In the genomic region with DNA sequence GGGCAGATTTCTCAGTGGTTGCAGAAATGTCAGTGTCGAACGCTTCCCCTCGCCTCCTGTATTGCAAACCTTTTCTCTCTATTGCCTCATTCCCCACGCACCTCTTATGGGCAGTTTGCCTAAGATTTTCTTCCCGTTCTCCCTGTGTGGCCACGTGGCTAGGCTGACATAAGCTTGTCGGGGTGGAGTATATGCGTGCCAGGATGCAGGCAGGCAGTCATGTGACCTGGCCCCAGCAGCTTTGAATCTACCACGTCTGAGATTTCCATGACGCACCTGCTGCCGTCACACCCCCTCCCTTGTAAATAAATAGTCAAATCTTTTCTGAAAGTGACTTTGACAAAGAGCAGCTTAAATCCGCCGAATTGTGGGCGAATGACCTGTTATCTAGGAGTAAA, we compare ENCODE assay signal across 8 mouse cellular contexts.
DNase-seq lines count a peak whose midpoint lies in the region; ATAC-seq and TF ChIP-seq lines count a peak whose summit lies in the region.

No protein-coding gene starts in this region.

- peak overlapping the region; percentile 66 for H3K4me2 ChIP-seq in limb, embryonic 13.5 days (replicated peaks)
- H3K4me2 ChIP-seq in midbrain, embryonic 14.5 days (ENCODE audit: low read length), result peak overlapping the region; percentile 62

- no peaks in the 10 kb centered on the region for H3K79me2 ChIP-seq in heart, adult 2 months (replicated peaks; ENCODE audit: control insufficient read depth, insufficient read depth, low read length)

- H3K4me1 ChIP-seq in heart, adult 2 months (ENCODE audit: control insufficient read depth, insufficient read depth, low read length), result peaks cover 3% of the 10 kb centered on the region
- H3K4me1 ChIP-seq in limb, embryonic 13.5 days, result peaks cover 12% of the 10 kb centered on the region
- H3K4me1 ChIP-seq in midbrain, embryonic 14.5 days (ENCODE audit: control insufficient read depth, insufficient read depth, low read length), result peaks cover 6% of the 10 kb centered on the region; the same call in 1 of the 2 replicates
- peaks cover 2% of the 10 kb centered on the region; the same call in 1 of the 2 replicates for H3K4me1 ChIP-seq in spleen, adult 2 months (ENCODE audit: control insufficient read depth, insufficient read depth, insufficient read length)

- 6% methylated on average over 14 of the region's 14 CpGs for WGBS in heart, adult 2 months
- whole genome bisulfite sequencing in limb, embryonic 13.5 days, result 14% methylated on average over 14 of the region's 14 CpGs
- 3% methylated on average over 14 of the region's 14 CpGs for WGBS in midbrain, embryonic 14.5 days
- 16% methylated on average over 14 of the region's 14 CpGs for WGBS in spleen, adult 2 months

- H3K9me3 ChIP-seq in limb, embryonic 13.5 days, result no peaks in the 10 kb centered on the region
- H3K9me3 ChIP-seq in midbrain, embryonic 14.5 days (ENCODE audit: control insufficient read depth, low read length), result no peaks in the 10 kb centered on the region

- TF ChIP-seq CTCF in gastrocnemius, adult 2 months (IDR thresholded peaks at IDR 0.05), result no peak
- no peak for TF ChIP-seq CTCF in heart, adult 2 months (IDR thresholded peaks at IDR 0.05)
- no peak for TF ChIP-seq CTCF in spleen, adult 2 months (IDR thresholded peaks at IDR 0.05; ENCODE audit: extremely low read depth, insufficient read depth, insufficient read length, insufficient replicate concordance)

- H3K27me3 ChIP-seq in heart, adult 2 months (ENCODE audit: control insufficient read depth, insufficient read depth, low read length), result no peaks in the 10 kb centered on the region
- no peaks in the 10 kb centered on the region for H3K27me3 ChIP-seq in limb, embryonic 13.5 days
- no peaks in the 10 kb centered on the region for H3K27me3 ChIP-seq in midbrain, embryonic 14.5 days (ENCODE audit: control insufficient read depth, insufficient read depth, low read length)
- no peaks in the 10 kb centered on the region for H3K27me3 ChIP-seq in spleen, adult 2 months (ENCODE audit: control insufficient read depth, insufficient read depth, low read length)

- intact Hi-C loops in gastrocnemius, adult 2 months (cut with DNase I), result no loop called here
- intact Hi-C loops in heart, adult 2 months (cut with DNase I), result loop anchor here (5.0 kb wide), 1 partner anchor 41 kb away; no protein-coding TSS in a partner anchor

- H3K4me3 ChIP-seq in gastrocnemius, adult 2 months, result peak overlapping the region; percentile 66
- H3K4me3 ChIP-seq in heart, adult 2 months, result peak overlapping the region; percentile 43
- peak overlapping the region; percentile 39 for H3K4me3 ChIP-seq in limb, embryonic 13.5 days
- peak overlapping the region; percentile 41 for H3K4me3 ChIP-seq in midbrain, embryonic 14.5 days (replicated peaks; ENCODE audit: low read depth, low read length)
- H3K4me3 ChIP-seq in spleen, adult 2 months (ENCODE audit: extremely low read depth, insufficient read depth, insufficient read length), result peak overlapping the region; percentile 7; the same call in 1 of the 2 replicates

- ATAC-seq in limb, embryonic 13.5 days (ENCODE audit: low FRiP score, low read depth), result peak; percentile 82
- peak; percentile 94 for ATAC-seq in midbrain, embryonic 14.5 days (ENCODE audit: low FRiP score, low TSS enrichment)

- TF ChIP-seq POLR2A in heart, adult 2 months (IDR thresholded peaks at IDR 0.05; ENCODE audit: insufficient read depth, low read depth, low read length), result no peak
- no peak for TF ChIP-seq POLR2A in spleen, adult 2 months (IDR thresholded peaks at IDR 0.05; ENCODE audit: low read depth, low read length)

- peak overlapping the region; percentile 74 for H3K27ac ChIP-seq in gastrocnemius, adult 2 months
- H3K27ac ChIP-seq in heart, adult 2 months, result peak overlapping the region; percentile 81
- no peak overlapping the region for H3K27ac ChIP-seq in limb, embryonic 13.5 days
- peak overlapping the region; percentile 75 for H3K27ac ChIP-seq in midbrain, embryonic 14.5 days (replicated peaks; ENCODE audit: low read depth, low read length)
- H3K27ac ChIP-seq in spleen, adult 2 months (ENCODE audit: insufficient read depth, low read length), result no peak overlapping the region

- no peaks in the 10 kb centered on the region for H3K36me3 ChIP-seq in heart, adult 2 months (ENCODE audit: control insufficient read depth, insufficient read depth, low read length)
- H3K36me3 ChIP-seq in limb, embryonic 13.5 days, result no peaks in the 10 kb centered on the region
- H3K36me3 ChIP-seq in midbrain, embryonic 14.5 days (ENCODE audit: control insufficient read depth, insufficient read depth, low read length), result no peaks in the 10 kb centered on the region
- no peaks in the 10 kb centered on the region for H3K36me3 ChIP-seq in spleen, adult 2 months (ENCODE audit: control insufficient read depth, insufficient read depth, low read length)

- peak; percentile 66 for DNase-seq in gastrocnemius, adult 2 months
- no peak for DNase-seq in gastrocnemius, postnatal 10 days
- DNase-seq in embryo, embryonic 10.5 days (ENCODE audit: low spot score), result peak; percentile 68
- DNase-seq in heart, adult 2 months, result peak; percentile 70 to 82
- DNase-seq in kidney, adult 18-20 months, result peak; percentile 75
- peak; percentile 87 for DNase-seq in midbrain, embryonic 14.5 days
- peak; percentile 54 to 65 for DNase-seq in spleen, adult 2 months (ENCODE audit: low read depth in 1 of 2, low spot score in 2 of 2)

- 0 out of 2 replicates have a peak, but pooled peaks have one; percentile 53 for TF ChIP-seq EP300 in heart, adult 2 months (IDR thresholded peaks at IDR 0.05; ENCODE audit: insufficient read depth, low read depth, low read length)

- H3K9ac ChIP-seq in heart, adult 2 months (ENCODE audit: low read depth, low read length), result peak overlapping the region; percentile 46; the same call in 1 of the 2 replicates
- H3K9ac ChIP-seq in limb, embryonic 13.5 days, result peak overlapping the region; percentile 46; the same call in 1 of the 2 replicates
- peak overlapping the region; percentile 52 for H3K9ac ChIP-seq in midbrain, embryonic 14.5 days (replicated peaks; ENCODE audit: low read length)

Comparison
In these comparisons a context has a peak if more than half of its experiments do, and no peak if none do; other contexts are left out.
1. H3K27ac ChIP-seq: peak in gastrocnemius, adult 2 months (single experiment), heart, adult 2 months (single experiment) and midbrain, embryonic 14.5 days (single experiment); none in limb, embryonic 13.5 days (single experiment) and spleen, adult 2 months (single experiment).
2. H3K4me3 ChIP-seq: peak in every context shown above with its lines; median percentile 66 in gastrocnemius, adult 2 months; 43 in heart, adult 2 months; 41 in midbrain, embryonic 14.5 days; 39 in limb, embryonic 13.5 days; 7 in spleen, adult 2 months.
3. Peak in every context shown above with its lines, with median percentiles within 50 percentile points of each other: H3K9ac ChIP-seq.